18 mouse cellular contexts compared by ENCODE assay signal in the genomic region with DNA sequence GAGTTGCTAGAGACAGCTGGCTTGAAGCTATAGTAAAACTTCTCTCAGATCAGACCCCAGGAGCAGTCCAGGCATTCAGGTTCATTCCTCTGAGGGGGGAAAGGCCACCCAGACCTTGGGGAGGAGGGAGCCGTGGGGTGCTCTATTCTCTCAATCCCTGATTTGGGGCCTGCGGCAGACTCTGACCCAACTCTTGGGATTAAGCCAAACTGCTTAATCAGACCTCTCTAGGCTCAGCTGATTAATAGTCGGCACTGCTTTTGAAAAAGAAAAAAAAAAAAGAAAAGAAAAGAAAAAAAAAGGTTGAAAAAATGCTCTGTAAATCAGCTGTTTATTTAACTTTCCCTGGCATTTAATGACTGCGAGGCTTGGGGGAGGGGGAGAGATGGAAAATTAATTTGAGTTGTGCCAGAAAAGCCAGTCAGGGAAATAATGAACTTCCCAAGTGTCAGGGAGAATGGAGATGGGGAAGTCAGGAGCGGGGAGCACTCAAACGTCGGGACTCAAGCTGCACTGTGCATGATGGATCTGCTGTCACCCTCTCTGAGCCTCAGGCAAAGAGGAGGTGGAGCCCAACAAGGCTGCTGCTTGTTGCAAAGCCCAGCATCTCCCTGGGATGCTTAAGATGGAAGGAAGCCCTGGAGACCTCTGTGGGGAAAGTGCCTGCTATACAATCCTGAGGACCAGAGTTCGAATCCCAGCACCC.
A peak's percentile ranks its signal among the peaks of the same experiment; 100 is the strongest.
DNase-seq lines count a peak whose midpoint lies in the region; ATAC-seq lines count a peak whose summit lies in the region.
"Had no signal": no experiment of that assay in that cellular context is flagged by ENCODE, and none has a peak within 500 bp of the region (broad histone marks: within the 10 kb centered on the region; RNA-seq: fewer than 3 reads in every experiment).

No protein-coding gene starts in this region.

- ATAC-seq in forebrain, embryonic 15.5 days (replicated peaks): peak; percentile 53
- no peak for ATAC-seq in megakaryocyte, adult 5-6 weeks (ENCODE audit: poor library complexity, severe bottlenecking)

- H3K9me3 ChIP-seq in forebrain, embryonic 15.5 days: no peaks in the 10 kb centered on the region
- H3K9me3 ChIP-seq: embryonic facial prominence, embryonic 12.5 days; heart, embryonic 10.5 days; limb, embryonic 12.5 days; stomach, embryonic 15.5 days had no signal

- H3K4me3 ChIP-seq in forebrain, embryonic 15.5 days: no peak overlapping the region
- H3K4me3 ChIP-seq: embryonic facial prominence, embryonic 12.5 days; heart, embryonic 10.5 days; limb, embryonic 12.5 days; stomach, embryonic 15.5 days had no signal

- H3K27ac ChIP-seq in forebrain, embryonic 15.5 days (replicated peaks): peak overlapping the region; percentile 29; the same call in 1 of the 2 replicates
- H3K27ac ChIP-seq: embryonic facial prominence, embryonic 12.5 days; heart, embryonic 10.5 days; limb, embryonic 12.5 days; stomach, embryonic 15.5 days had no signal

- DNase-seq in embryo, embryonic 10 days (ENCODE audit: low spot score): peak; percentile 20
- DNase-seq in embryo, embryonic 9.5 days (ENCODE audit: extremely low spot score): no peak
- DNase-seq in adrenal gland, postnatal 36 days: peak; percentile 11 to 32
- peak; percentile 36 for DNase-seq in mesoderm, embryonic 11.5 days (ENCODE audit: low read depth, low spot score)
- no peak for DNase-seq in kidney, adult 8-10 months
- DNase-seq: B cell, adult 2 months; cerebellum, adult 2 months; gastrocnemius, postnatal 25 days; kidney, adult 18-20 months; kidney, postnatal 36 days; layer of hippocampus, postnatal 36 days; lung, postnatal 4 days had no signal

- H3K27me3 ChIP-seq in forebrain, embryonic 15.5 days: no peaks in the 10 kb centered on the region
- H3K27me3 ChIP-seq: embryonic facial prominence, embryonic 12.5 days; stomach, embryonic 15.5 days had no signal

- H3K9ac ChIP-seq in forebrain, embryonic 15.5 days (replicated peaks): no peak overlapping the region
- H3K9ac ChIP-seq: embryonic facial prominence, embryonic 12.5 days; limb, embryonic 12.5 days; stomach, embryonic 15.5 days had no signal

- H3K36me3 ChIP-seq in forebrain, embryonic 15.5 days: no peaks in the 10 kb centered on the region
- H3K36me3 ChIP-seq: embryonic facial prominence, embryonic 12.5 days; heart, embryonic 10.5 days; limb, embryonic 12.5 days; stomach, embryonic 15.5 days had no signal

- no peak overlapping the region for H3K4me2 ChIP-seq in forebrain, embryonic 15.5 days (replicated peaks)
- H3K4me2 ChIP-seq: embryonic facial prominence, embryonic 12.5 days; limb, embryonic 12.5 days; stomach, embryonic 15.5 days had no signal

- peaks cover 30% of the 10 kb centered on the region for H3K4me1 ChIP-seq in forebrain, embryonic 15.5 days
- H3K4me1 ChIP-seq: embryonic facial prominence, embryonic 12.5 days; heart, embryonic 10.5 days; limb, embryonic 12.5 days; stomach, embryonic 15.5 days had no signal

- WGBS in forebrain, embryonic 15.5 days: 14% methylated on average over 8 of the region's 8 CpGs

Comparison
In these comparisons a context has a peak if more than half of its experiments do, and no peak if none do; other contexts are left out.
1. DNase-seq: peak in embryo, embryonic 10 days (single experiment), adrenal gland, postnatal 36 days (2 of 2) and mesoderm, embryonic 11.5 days (single experiment); none in embryo, embryonic 9.5 days (single experiment) and kidney, adult 8-10 months (0 of 2).